Mouse (Mus musculus): ENCODE measurements around the gene Ankrd39.
A peak's percentile ranks its signal among the peaks of the same experiment; 100 is the strongest.

- TF ChIP-seq CTCF (IDR thresholded peaks at IDR 0.05) = peak; percentile 28; the same call in 1 of the 2 replicates
- no peak for TF ChIP-seq EP300 (IDR thresholded peaks at IDR 0.05)
These were observed 1.2 kb downstream of the Ankrd39 start for GRCm38 (mm10) chr1:36545845-36546600.
